Mouse (Mus musculus): Measurements from ENCODE around the gene Sms. TPM values are rescaled to one million over a fixed set of nuclear protein-coding genes. Genes with fewer than 3 reads are reported as not detected.

Sms gene
- polyA plus RNA-seq (2015; fragmentation: Nextera tagmentation; extraction: Ambion mirVana) = 42.0 and 43.1 TPM in 2 replicates

DNA sequence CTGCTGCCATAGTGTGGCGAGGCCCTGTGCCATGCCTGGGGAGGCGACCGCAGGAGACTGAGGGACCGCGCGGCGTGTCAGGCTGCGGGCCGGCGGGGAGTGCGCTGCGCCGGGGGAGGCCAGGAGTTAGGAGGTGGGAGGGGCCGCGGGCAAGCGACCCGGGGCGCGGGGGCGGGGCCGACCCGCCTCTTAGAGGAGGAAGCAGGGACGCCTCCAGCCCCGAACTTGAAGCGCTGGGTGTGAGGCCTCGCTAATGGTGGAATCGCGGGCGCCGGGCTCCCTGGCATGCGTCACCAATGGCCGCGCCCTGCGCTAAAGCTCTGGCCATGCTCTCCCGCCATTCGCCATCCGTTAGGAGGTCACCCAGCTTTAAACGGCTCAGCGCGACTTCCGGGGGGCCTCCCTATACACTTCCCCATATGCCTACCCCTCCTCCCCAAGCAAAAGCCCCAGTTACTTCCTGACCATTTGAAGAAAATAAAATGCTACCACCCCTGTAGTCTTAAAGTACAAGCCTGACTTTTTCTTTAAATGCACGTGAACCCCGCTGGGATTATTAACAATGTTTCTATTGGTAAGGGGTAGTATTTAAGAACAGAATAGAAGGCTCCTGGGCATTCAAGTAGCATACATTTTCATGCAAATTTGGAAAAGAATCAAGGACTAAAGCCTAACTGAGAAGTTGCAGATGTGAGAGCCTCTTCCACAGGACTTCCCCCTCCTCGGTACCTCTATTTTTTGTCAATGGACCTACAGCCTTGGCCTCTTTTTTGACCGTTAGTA lies at the start of gene Sms:
TSS of gene Sms (minus strand) at position 344 of the 783 bp plus-strand sequence.

DNA sequence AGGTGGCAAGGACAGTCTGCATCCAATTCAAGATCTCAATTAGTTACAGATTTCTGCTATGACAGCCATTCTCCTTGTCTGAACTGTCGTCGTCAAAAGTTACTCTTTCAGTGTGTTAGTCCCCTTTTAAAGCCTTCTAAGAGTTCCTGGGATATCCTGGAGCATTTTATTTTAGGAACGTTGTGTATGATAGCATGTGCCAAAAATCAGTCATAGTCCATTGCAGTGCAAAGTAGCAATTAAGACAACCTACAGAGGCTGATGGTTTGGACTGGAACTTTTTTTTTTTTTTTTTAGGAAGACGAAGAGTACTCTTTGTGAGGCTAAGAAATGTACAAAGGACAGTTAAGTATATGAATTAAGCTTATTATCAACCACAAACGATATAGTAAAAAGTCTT lies 76.9 kb downstream of the Sms start, which contains the start of gene Phex:
TSS of gene Phex (minus strand) at position 101 of the 400 bp plus-strand sequence.

Other genes starting within 250 kb of the Sms start
- gene Phex, start 77.0 kb downstream of the Sms start, polyA plus RNA-seq (2015; fragmentation: Nextera tagmentation; extraction: Ambion mirVana) = 0.04 TPM in 2 replicates
- 1.6 TPM in 2 replicates for gene Yy2, start 76.7 kb upstream of the Sms start, polyA plus RNA-seq (2015; fragmentation: Nextera tagmentation; extraction: Ambion mirVana)
- 7.0 and 7.3 TPM in 2 replicates for gene Mbtps2, start 106.4 kb upstream of the Sms start, polyA plus RNA-seq (2015; fragmentation: Nextera tagmentation; extraction: Ambion mirVana)
- gene Smpx, start 206.6 kb upstream of the Sms start, polyA plus RNA-seq (2015; fragmentation: Nextera tagmentation; extraction: Ambion mirVana) = 1.6 and 2.5 TPM in 2 replicates

Measured in spleen, postnatal 0 days (tissue).